Mouse (Mus musculus) 3134 (cell line): ENCODE measurements around the gene Cldn9.

ENCODE experiments used
- DNase-seq: peaks from one replicate; pipeline ENCODE4 v3.0.0-alpha.2; 2011; ENCODE audit warnings: low spot score; ENCODE audit not compliant: insufficient read length; ENCODE audit errors: extremely low read depth

The Cldn9 gene

DNA sequence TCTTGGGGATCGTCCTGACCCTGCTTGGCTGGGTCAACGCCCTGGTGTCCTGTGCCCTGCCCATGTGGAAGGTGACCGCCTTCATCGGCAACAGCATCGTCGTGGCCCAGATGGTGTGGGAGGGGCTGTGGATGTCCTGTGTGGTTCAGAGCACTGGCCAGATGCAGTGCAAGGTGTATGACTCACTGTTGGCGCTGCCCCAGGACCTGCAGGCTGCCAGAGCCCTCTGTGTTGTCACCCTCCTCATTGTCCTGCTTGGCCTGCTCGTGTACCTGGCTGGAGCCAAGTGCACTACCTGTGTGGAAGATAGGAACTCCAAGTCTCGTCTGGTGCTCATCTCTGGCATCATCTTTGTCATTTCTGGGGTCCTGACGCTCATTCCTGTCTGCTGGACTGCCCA is 2.7 kb downstream of the Cldn9 start:
- peak; percentile 84 for DNase-seq

DNA sequence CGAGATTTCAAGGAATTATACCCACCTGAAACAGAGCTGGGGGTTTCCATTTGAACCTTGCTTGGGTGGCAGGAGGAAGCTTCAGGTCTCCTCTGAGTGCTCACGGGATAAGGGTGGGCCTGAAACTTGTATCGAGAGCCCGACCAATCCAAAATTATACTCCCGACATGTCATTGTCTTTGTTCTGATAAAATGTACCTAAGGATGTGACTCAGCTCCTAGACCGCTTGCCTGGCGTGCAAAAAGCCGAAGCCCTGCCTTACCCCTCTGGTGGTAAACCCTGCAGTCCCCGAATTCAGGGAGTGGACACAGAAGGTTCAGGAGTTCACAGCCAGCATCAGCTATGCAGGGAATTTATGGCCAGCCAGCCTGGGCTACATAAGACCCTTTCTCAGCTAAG is 3.5 kb downstream of the Cldn9 start:
- DNase-seq, result no peak

DNA sequence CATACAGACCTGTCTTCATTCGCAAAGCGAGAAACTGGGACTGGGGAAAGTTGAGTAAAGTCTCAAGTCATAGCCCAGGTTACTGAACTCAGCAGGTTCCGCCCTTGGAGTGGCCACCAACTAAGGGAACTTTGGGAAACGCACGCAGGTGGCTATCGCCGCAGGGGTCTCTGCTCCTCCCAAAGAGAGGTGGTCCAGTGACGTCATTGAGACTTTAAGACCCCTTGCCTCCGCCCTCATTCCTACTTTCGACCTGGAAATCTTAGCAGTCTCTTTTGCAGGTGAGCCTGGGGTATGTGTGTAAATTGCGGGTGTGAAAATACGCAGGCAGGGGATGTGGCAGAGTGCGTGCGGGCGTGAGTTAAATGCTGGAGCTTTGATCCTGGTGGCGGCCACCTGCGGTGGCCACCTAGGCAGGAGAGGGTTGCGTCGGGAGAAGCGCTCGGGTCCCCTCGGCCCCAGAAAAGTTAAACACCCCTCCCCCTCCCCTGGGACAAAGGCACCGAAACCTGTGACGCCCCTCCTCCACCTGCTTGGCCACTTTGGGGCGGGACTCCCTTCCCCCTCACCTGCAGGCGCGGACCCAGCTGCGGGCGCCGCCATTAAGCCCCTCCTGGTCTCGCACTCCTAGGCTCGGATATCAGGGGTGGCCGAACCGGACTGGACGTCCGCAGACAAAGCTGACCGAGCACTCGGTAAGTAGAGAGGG is 4.5 kb downstream of the Cldn9 start, which contains the start of gene Cldn6:
TSS of gene Cldn6 (plus strand) at position 123 of the 709 bp plus-strand sequence.
- DNase-seq, result no peak

DNA sequence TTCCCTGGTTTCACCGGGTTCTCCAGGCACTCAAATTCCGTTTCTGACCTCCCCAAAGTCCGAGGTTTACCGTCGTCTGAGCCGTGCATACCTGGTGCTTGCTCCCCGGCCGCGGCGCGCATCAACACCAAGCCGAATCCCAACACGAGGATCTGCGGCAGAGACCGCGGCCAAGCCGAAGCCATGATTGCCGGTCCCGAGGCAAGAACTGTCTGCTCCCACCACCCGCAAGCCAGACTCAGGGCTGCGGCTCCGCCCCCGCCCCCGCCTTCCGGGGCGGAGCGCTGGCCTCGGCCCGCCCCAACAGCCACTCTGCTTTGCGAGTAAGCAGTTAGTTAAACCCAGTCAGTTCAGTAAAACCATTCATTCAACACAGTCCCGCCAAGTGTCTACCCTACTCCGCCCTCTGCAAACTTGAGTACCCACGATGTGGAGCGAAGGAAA is 6.6 kb downstream of the Cldn9 start, which contains the start of gene Tnfrsf12a:
TSS of gene Tnfrsf12a (minus strand) at position 233 of the 444 bp plus-strand sequence.
- DNase-seq, result peak; percentile 99

DNA sequence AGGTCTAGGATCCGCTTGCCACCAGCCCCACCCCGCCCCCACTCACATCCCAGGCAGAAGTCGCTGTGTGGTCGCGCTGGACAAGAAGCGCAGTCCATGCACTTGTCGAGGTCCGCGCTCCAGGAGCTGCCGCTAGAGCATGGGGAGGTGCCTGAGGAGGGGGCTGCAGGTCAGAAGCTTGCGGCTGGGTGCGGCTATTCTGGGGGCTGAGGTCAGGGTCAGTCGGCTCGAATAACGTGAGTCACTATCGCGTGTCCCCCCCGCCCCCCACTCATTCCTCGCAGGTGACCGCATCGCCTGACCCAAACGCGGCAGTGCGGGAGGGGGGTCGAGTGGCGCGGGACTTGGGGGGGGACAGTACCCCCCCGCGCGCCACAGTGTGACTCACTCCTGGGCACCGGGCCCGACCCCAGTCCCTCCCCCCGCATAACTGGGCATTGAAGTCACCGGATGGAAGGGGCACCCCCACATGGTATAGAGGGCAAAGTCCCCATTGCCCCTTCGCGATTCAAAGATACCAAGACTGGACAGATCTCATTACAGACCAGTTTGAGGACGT is 7.3 kb downstream of the Cldn9 start:
- DNase-seq, result peak; percentile 90

DNA sequence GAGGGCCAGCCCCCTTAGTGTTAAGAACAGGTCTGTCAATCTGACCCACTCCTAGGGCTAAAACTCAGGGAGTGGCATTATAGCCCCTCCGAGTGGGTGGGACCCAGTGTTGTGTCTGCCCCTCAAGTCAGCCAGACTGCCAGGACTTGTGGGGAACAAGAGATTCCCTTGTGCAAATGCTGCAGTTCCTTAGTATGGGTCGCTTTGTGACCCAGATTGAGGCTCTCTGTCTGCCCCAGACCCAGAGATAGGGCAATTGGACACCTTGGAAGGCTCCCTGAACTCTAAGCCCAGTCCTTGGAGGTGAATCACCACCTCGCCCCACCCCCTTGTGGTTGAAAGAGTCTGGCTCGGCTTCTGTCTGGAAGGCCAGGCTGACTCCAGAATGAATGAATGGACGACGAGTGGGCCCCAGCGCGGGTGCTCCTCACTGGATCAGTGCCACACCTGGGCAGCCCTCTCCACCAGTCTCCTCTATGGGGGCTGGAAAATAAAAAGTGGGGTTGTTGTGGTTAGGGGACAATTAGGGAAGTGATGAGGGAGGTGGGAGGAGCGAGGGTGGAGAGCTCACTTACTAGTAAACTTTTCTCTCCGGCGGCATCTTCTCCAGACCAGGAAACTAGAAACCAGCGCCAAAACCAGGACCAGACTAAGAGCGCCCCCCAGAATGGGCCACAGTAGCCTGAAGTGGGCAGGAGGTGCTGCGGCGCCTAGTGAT is 8.1 kb downstream of the Cldn9 start:
- peak; percentile 92 for DNase-seq

DNA sequence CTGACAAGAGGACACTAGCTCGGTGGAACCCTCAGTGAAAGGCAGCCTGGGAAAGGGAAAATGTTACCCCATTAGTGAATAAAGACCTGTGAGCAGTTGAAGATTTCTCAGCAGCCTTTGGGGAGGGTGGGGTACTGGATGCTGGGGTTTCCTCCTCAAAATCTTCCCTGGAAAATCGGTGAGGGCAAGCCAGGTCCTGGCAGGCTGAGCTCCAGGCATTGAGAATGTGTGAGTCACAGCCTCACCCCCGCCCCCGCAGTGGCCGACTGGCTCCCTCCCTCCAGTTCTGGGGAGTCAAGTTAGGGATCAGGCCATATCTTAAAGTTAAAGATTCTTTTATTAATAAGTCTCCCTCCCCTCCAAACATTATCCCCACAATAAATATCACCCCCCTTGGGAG is 8.7 kb downstream of the Cldn9 start:
- peak; percentile 81 for DNase-seq

DNA sequence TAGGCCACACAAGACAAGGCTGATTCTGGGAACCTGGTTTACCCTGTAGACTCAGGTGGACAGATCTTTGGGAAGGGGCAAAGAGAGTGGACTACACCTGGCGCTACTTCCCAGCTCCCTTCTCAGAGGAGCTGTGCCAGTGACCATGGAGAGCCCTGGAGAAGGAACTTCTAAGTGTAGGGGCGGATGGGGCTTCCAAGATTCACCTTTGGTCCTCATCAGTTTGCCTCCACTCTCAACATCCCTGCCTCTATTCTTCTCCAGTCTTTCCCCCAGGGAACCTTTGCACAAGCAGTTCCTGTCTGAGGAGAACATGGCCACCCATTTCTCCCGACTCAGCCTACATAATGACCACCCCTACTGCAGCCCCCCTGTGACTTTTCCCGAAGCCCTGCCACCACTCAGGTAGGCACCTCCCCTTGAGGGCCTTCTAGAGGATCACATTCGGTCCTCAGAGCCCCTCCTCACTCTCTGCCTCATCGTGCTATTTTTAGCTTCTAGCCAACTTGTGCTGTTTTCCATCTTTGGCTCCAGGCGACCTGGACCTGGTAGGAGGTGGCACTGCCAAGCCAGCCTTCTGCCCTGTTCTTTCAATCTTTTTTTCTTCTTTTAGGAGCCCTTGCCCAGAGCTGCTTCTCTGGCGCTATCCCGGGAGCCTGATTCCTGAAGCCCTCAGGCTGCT is 9.4 kb downstream of the Cldn9 start:
- peak; percentile 57 for DNase-seq

DNA sequence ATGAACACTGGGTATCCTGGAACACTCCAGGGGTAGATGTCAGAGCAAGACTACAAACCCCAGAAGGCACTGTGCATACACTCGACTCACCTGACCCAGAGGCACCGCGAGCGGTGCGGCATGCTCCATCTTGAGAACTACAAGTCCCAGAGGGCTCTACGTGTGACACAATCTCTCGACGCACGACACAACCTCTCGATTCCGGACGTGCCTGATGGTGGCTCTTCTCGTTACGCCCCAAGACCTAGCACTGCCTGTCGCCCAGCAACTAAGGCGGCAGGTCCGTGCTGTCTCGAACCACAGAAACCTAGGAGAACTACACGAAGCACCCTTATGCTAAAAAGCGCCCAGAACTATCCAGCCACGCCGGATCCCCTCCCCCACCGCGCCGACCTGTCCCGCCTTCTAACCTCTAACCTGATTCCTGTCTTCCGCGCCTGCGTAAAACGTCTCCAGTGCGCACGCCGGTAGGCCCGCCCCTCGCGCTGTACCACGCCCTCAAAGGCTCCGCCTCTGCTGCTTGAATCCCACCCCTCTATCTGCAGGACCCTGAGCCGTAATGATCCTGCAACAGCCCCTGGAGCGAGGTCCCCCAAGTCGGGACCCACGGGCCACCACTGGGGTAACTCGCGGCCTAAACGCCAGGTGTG is 10.3 kb downstream of the Cldn9 start, which contains the start of the genes Hcfc1r1 and Thoc6:
TSS of gene Hcfc1r1 (plus strand) at position 173 of the 650 bp plus-strand sequence.
TSS of gene Thoc6 (minus strand) at position 459 of the 650 bp plus-strand sequence.
- DNase-seq, result peak; percentile 96

DNA sequence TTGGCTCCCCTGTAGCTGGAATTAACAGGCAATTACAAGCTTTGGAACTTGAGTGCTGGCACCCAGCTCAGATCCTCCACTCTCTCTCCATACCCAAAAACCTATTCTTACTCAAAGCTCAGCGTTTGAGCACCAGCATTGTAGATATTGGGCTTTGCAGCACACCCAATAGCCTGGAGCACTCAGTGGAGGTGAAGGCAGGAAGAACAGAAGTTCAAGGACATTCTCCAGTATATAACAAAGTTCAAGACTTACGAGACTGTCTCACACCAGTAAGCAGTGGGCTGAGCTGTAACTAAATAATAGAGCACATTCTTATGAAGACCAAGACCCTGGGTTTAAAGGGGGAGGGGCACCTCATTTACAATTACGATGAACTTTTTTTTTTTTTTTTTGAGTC is 11.1 kb downstream of the Cldn9 start:
- no peak for DNase-seq

DNA sequence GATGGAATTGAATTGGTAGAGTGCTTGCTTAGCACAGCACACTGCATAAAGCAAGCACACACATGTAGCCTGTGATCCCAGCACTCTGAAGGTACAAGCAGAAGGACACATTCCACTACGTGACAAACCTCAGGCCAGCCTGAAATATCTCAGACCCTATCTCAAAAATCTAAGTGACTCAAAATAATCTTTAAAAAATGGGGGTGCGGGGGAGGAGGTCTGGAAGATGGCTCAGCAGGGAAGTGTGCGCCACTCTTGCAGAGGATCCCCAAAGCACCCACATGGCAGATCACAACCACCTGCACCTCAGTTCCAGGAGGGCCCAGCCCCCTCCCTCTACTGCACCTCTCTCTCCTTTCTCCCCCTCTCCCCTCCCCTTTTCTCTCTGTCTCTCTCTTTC is 12.3 kb downstream of the Cldn9 start:
- DNase-seq, result no peak

DNA sequence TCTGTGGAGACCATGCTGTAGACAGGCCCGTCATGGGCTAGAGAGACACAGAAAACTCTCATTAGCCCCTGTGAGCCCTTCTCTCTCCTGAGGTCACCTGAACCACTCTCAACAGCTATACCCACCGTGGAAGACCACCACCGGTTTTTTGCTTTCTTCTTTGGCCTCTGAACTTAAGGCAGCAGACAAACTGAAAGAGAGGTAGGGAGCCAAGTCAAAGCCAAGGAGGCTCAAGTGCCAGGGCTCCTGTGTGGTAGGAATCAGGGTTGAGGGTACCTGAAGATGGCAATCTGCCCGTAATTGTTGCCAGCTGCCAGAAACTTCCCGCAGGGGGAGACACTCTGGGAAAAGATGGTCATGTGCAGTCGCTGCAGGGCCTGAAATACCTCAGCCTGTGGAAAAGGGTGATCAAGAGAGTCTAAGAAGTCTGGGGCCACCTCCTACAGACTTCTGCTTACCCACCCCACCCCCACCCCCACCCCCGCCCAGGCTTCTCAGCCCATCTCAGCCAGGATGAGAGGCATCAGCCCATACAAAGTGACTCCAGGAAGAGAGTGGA is 13.2 kb downstream of the Cldn9 start:
- no peak for DNase-seq

DNA sequence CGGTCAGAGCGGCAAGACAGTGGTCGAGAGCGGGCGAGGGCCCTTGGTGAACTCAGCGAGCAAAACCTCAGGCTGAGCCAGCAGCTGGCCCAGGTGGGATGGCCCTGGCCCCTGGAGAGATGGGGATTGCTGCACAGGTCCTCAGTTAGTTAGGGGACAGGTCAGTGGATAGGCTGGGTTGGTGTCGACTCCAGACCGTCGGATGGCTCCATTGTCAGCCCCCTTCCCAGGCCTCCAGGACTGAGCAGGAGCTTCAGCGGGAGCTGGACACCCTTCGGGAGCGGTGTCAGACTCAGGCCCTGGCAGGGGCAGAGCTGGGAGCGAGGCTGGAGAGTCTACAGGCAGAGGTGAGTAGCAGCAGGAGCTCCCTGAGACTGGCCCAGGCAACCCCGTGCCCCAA is 18.3 kb downstream of the Cldn9 start:
- DNase-seq, result no peak

DNA sequence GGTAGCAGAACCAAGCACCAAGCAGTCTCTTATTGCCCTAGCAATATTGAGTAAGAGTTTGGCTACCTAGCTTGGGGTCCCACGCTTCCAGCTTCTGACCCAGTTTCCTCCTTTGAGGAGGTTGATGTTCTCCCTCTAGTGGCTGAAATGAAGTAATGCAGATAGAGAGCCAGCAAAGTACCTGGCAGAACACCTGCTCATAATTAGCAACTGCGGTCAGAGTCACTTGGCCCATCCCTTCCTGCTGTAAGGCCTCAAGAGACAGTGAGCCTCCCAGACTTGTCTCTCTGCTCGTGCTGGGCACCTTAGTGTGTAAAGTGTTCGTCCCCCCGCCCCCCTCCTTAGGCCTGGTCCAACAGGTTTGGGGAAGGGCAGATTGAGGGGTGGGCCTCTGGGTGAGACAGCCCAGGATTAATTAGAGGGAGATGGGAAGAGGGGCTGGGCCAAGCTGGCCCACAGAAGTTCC is 19.2 kb downstream of the Cldn9 start:
- no peak for DNase-seq

DNA sequence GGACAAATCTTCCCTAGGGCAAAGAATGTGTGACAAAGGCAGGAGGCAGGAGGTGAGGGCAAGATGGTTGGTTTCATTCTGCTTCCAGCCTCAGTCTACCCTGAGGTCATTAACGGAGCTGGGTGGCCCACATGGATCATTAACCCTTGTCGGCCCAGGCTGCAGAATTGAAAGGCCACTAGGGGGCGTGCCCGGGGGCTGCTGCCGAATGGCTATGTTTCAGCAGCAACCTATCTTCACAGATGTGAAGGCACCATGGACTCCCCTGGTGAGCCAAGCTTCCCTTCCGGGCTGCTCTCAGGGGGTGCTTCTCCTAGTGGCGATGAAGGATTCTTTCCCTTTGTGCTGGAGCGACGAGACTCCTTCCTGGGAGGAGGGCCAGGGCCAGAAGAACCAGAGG is 22.3 kb downstream of the Cldn9 start:
- no peak for DNase-seq

DNA sequence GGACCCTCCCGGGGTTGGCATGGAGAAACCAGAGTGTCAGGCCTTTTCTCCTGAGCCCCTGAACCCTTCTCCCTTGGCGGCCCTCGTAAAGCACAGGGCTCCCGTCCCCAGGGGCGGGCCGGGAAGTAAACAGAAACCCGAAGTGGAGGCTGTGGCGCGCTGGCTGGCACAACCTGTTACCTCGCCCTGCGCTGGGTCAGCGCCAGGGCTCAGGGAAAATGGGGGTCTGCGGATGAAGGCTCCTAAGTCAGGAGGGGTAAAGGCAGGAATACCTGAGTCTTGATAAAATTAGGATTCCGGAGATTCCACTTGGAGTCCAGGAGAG is 23.0 kb downstream of the Cldn9 start:
- no peak for DNase-seq

DNA sequence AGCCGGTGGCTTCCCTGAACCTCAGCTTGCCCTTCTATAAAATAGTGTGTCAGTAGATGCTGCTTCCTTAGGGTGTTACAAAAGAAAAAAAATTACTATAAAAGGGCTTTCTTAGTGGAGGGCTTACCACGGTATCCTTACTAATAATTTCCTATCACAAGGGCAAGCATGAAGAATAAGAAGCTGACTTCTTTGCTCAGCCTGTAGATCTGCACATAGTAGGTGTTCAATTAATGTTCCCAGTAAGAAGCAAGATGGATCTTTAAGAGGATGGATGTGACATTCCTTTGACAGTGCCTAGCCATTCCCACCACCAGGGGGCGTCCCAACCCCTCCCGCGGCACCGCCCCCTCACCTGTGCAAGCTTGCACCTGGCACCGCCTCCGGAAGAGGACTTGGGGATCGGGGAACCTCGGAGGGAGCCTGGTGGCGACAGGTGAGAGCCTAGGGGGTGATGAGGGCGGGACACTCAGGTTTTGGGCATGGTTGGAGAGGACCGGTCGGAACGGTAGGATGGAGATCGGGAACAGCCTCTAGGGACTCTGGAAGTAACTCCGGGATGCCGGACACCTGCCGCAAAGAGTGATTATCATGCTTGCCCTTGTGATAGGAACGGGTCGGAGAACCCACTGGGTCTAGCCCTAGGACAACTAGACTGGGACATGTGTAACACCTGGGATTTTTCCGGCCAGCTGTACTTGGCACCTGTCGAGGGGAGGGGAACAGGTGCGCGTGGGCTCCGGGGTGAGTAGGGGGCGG is 23.5 kb downstream of the Cldn9 start, which contains the start of gene Bicdl2:
TSS of gene Bicdl2 (plus strand) at position 390 of the 759 bp plus-strand sequence.
- peak; percentile 53 for DNase-seq

DNA sequence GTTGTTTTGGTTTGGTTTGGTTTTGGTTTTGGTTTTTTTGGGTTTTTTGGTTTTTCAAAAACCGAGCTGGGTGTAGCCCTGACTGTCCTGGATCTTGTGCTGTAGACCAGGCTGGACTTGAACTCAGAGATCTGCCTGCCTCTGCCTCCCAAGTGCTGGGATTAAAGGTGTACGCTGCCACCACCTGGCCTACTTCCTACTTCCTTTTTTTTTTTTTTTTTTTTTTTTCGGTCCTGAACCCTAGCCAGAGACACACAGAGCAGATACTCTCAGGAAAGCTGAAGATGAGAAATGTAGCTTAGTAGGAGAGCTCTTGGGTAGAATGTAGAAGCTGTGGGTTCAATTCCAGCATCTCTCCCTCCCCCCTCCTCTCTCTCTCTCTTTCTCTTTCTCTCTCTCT is 25.4 kb downstream of the Cldn9 start:
- no peak for DNase-seq

DNA sequence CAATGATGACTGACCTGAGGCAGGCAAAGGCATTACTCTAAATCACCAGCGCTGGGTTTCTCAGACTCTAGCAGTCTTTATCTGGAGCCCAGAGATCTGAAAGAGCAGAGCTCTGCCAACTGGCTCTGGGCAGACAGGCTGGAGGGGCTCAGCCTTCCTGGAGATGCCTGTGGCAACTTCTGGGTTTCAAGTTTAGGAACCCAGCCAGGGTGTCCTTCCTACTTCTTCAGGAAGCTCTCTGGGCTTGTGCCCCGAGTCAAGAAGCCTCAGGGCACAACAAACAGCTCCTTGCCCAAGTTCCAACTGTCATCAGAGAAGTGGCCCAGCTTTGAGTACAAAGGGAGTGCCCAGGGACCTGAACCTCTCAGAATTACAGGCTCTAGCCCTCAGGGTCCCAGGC is 29.4 kb downstream of the Cldn9 start:
- no peak for DNase-seq
